Mouse (Mus musculus): ENCODE results near the gene Fam213b. TPM values are rescaled to one million over a fixed set of nuclear protein-coding genes. Genes with fewer than 3 reads are reported as not detected.

Gene Fam213b
- polyA plus RNA-seq (2012; rRNA removed): 13.5 and 17.0 TPM in 2 replicates

DNA sequence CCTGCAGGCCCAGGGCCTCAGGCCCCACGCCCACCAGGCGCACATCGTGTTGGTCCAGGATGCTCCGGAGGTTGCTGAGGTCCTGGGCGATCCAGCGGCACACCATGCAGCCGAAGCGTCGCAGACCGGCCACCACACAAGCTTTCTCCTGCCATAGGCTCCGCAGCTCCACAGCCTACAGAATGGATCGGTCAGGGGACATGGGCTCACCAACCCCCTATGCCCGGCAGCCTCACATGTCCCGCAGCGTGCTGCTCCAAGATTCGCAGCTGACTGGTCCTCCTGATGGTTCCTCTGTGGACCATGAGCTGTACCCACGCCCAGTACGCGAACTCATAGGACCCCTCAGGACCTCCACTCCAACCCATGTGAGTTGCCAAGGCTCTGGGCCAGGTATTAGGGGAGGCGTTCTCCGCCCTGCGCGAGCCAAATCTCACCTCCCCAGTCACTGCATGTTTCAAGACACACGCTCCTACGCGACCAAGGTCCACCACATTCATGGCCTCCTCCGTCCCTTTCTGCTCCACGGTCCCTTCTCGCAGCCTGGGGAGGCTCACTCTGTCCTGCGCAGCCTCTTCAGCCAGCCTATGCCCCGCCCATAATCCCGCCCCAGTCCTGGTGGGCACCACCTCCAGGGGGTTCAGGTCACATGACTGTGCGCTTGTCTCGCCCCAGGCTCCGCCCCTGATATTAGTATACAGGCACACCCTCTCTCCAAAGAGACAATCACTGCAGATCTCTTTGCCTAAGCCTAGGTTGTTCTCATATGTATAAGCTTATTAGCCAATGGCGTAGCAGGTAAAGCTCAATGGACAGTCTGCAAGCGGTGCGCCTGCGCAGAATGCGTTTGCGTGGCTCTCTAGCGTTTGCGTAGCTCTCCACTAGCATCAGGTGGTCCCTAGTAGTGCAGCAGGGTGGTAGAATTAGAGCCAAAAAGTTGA is at the start of gene Fam213b:
Fam213b (minus strand) TSS at position 630 of the 941 bp plus-strand sequence.

DNA sequence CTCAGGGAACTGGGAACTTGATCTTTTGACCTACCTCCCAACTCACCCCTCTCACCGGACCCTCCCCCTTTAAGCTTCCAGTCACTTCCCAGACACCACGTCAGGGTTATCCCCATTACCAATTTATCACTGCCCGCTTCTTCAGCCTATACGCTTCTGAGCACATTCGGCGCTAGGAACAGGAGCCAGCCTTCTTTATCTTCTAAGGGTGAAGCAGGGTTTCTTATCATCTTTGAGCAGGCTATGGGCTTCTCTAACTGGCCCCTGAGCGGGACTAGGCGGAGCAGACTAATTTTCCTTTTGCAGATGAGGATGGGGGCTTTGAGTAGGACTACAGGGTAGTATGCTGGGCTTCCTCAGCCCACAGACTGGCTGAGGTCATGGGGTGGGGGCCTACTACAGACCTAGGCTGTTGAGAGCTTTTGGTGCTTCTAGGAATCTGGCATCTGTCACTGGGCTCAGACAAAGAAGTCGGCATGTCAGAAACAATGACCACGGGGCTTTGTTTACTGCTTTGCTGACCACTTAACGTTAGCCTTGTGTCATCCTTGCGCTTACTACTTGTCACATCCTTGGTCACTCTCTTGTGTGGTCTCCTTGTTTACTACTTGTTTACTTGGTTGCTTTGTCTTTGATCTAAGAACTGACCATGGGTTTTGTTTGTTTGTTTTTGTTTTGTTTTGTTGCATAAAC is 29.6 kb upstream of the Fam213b start, which contains the start of gene Tnfrsf14:
Tnfrsf14 (minus strand) TSS at position 169 of the 693 bp plus-strand sequence.

DNA sequence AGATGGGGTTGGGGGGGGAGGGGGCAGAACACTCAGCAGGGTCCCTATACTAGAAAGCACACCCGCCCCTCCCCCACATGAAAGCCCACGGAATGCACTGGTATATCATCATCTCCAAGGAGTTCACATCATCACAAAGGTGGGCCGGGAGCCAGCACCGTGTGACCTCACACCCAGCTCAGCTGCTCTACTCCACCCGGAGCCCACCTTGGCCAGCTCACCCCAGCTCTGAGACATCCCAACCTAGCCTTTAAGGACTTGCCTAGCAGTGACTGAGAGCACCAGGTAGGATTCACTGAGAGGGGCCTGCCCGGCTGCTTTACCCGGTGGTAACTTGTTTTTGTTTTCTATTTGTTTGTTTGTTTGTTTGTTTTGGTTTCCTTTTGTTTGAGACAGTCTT is 29.5 kb downstream of the Fam213b start, which contains the start of gene Mmel1:
Mmel1 (plus strand) TSS at position 146 of the 400 bp plus-strand sequence.

Other genes with a start within 250 kb of the Fam213b start
- not detected in 2 replicates for gene Actrt2, start 231.3 kb downstream of the Fam213b start, polyA plus RNA-seq (2012; rRNA removed)
- 0.14 and 0.19 TPM in 2 replicates for gene Ttc34, start 61.7 kb downstream of the Fam213b start, polyA plus RNA-seq (2012; rRNA removed)
- gene Mmel1, start 29.6 kb downstream of the Fam213b start, polyA plus RNA-seq (2012; rRNA removed): 0.23 TPM in 1 of 2 replicates, not detected in the other
- 57.2 and 61.1 TPM in 2 replicates for gene Tnfrsf14, start 29.4 kb upstream of the Fam213b start, polyA plus RNA-seq (2012; rRNA removed)
- 0.17 and 0.54 TPM in 2 replicates for gene Hes5, start 61.8 kb upstream of the Fam213b start, polyA plus RNA-seq (2012; rRNA removed)
- gene Pank4, start 65.0 kb upstream of the Fam213b start, polyA plus RNA-seq (2012; rRNA removed): 30.0 and 40.2 TPM in 2 replicates
- 107 and 113 TPM in 2 replicates for gene Plch2, start 157.6 kb upstream of the Fam213b start, polyA plus RNA-seq (2012; rRNA removed)
- 16.7 and 24.8 TPM in 2 replicates for gene Pex10, start 167.9 kb upstream of the Fam213b start, polyA plus RNA-seq (2012; rRNA removed)
- 91.5 and 122 TPM in 2 replicates for gene Rer1, start 187.2 kb upstream of the Fam213b start, polyA plus RNA-seq (2012; rRNA removed)
- gene Morn1, start 187.4 kb upstream of the Fam213b start, polyA plus RNA-seq (2012; rRNA removed): 5.7 and 6.6 TPM in 2 replicates

Measured in colon, adult 2 months (tissue).